Mouse (Mus musculus) neutrophil, adult 83 days (primary cell): ENCODE data around the gene Tulp2. TPM values are rescaled to one million over a fixed set of nuclear protein-coding genes. Genes with fewer than 3 reads are reported as not detected.

Experiments used
- total RNA-seq, 2 experiments: library from RNA; stranded (reverse); gene quantifications; one replicate each; pipeline ENCODE4 v1.2.4; 2023

Gene Tulp2
- not detected for total RNA-seq

GRCm38 (mm10) chr7:45481374-45481927, at the start of gene Tulp2:
Tulp2 (plus strand) TSS chr7:45481877.

GRCm38 (mm10) chr7:45434203-45435015, 47.3 kb upstream of the Tulp2 start, which contains the start of gene Gys1:
Gys1 (plus strand) TSS chr7:45434844.

GRCm38 (mm10) chr7:45437521-45438276, 44.0 kb upstream of the Tulp2 start, which contains the start of gene Ruvbl2:
Ruvbl2 (minus strand) TSS chr7:45438096.

GRCm38 (mm10) chr7:45459564-45460140, 22.0 kb upstream of the Tulp2 start, which contains the start of gene Ftl1:
Ftl1 (minus strand) TSS chr7:45459884.

GRCm38 (mm10) chr7:45466283-45467089, 15.2 kb upstream of the Tulp2 start, which contains the start of gene Bax:
Bax (minus strand) TSS chr7:45466898.

GRCm38 (mm10) chr7:45486761-45487415, 5.2 kb downstream of the Tulp2 start, which contains the start of gene Gm45808:
Gm45808 (minus strand) TSS chr7:45486811.

GRCm38 (mm10) chr7:45488293-45489204, 6.9 kb downstream of the Tulp2 start, which contains the start of gene Dhdh:
Dhdh (minus strand) TSS chr7:45488805.

GRCm38 (mm10) chr7:45509912-45510787, 28.5 kb downstream of the Tulp2 start, which contains the start of gene Nucb1:
Nucb1 (minus strand) TSS chr7:45510406.

GRCm38 (mm10) chr7:45525809-45526473, 44.3 kb downstream of the Tulp2 start, which contains the start of the genes Ppp1r15a and Plekha4:
Ppp1r15a (minus strand) TSS chr7:45526268.
Plekha4 (plus strand) TSS chr7:45526330.

GRCm38 (mm10) chr7:45554744-45555143, 73.1 kb downstream of the Tulp2 start, which contains the start of gene Hsd17b14:
Hsd17b14 (plus strand) TSS chr7:45554893.

GRCm38 (mm10) chr7:45570103-45570741, 88.5 kb downstream of the Tulp2 start, which contains the start of gene Bcat2:
Bcat2 (plus strand) TSS chr7:45570153.

Other genes starting within 250 kb of the Tulp2 start
- gene Cd37, start 242.8 kb upstream of the Tulp2 start, total RNA-seq = 100 to 1,000 TPM; 297 to 345 TPM
- under 1 TPM; 0.57 to 0.59 TPM for gene Slc6a16, start 240.8 kb upstream of the Tulp2 start, total RNA-seq
- gene Slc6a21, start 204.4 kb upstream of the Tulp2 start, total RNA-seq = under 1 TPM in 1 of 2 experiments, not detected in 1; 0.24 TPM
- 1 to 10 TPM; 2.3 to 4.8 TPM for gene Trpm4, start 148.1 kb upstream of the Tulp2 start, total RNA-seq
- gene Hrc, start 146.6 kb upstream of the Tulp2 start, total RNA-seq = under 1 TPM in 1 of 2 experiments, not detected in 1; 0.68 TPM
- gene Ppfia3, start 114.9 kb upstream of the Tulp2 start, total RNA-seq = under 1 TPM in 1 of 2 experiments, not detected in 1; 0.31 TPM
- under 1 TPM in 1 of 2 experiments, not detected in 1; 0.66 TPM for gene Lin7b, start 111.3 kb upstream of the Tulp2 start, total RNA-seq
- gene Snrnp70, start 86.1 kb upstream of the Tulp2 start, total RNA-seq = 100 to 1,000 TPM; 256 to 279 TPM
- gene Kcna7, start 76.2 kb upstream of the Tulp2 start, total RNA-seq = not detected
- gene Ntf5, start 68.2 kb upstream of the Tulp2 start, total RNA-seq = not detected
- gene Lhb, start 61.1 kb upstream of the Tulp2 start, total RNA-seq = not detected
- gene Gys1, start 47.0 kb upstream of the Tulp2 start, total RNA-seq = 10 to 100 TPM; 58.1 to 59.5 TPM
- 10 to 100 TPM; 39.6 to 42.2 TPM for gene Ruvbl2, start 43.8 kb upstream of the Tulp2 start, total RNA-seq
- 1,000 to 10,000 TPM; 1,390 to 1,483 TPM for gene Ftl1, start 22.0 kb upstream of the Tulp2 start, total RNA-seq
- gene Bax, start 15.0 kb upstream of the Tulp2 start, total RNA-seq = 10 to 100 TPM; 42.0 to 45.1 TPM
- gene Gm45808, start 4.9 kb downstream of the Tulp2 start, total RNA-seq = 1 to 10 TPM; 1.2 to 2.5 TPM
- gene Dhdh, start 6.9 kb downstream of the Tulp2 start, total RNA-seq = 1 to 10 TPM; 5.9 to 6.1 TPM
- gene Nucb1, start 28.5 kb downstream of the Tulp2 start, total RNA-seq = 100 to 1,000 TPM; 111 to 114 TPM
- 100 to 1,000 TPM; 253 to 370 TPM for gene Ppp1r15a, start 44.4 kb downstream of the Tulp2 start, total RNA-seq
- under 1 TPM in 1 of 2 experiments, not detected in 1; 0.15 TPM for gene Plekha4, start 44.5 kb downstream of the Tulp2 start, total RNA-seq
- gene Hsd17b14, start 73.0 kb downstream of the Tulp2 start, total RNA-seq = not detected
- gene Bcat2, start 88.3 kb downstream of the Tulp2 start, total RNA-seq = 10 to 100 TPM; 39.9 to 42.5 TPM
- gene Fgf21, start 133.6 kb downstream of the Tulp2 start, total RNA-seq = not detected
- under 1 TPM in 1 of 2 experiments, not detected in 1; 0.22 TPM for gene Fut1, start 135.4 kb downstream of the Tulp2 start, total RNA-seq
- gene Izumo1, start 139.9 kb downstream of the Tulp2 start, total RNA-seq = not detected
- 1 to 10 TPM; 1.9 to 2.0 TPM for gene Rasip1, start 145.6 kb downstream of the Tulp2 start, total RNA-seq
- gene Mamstr, start 158.1 kb downstream of the Tulp2 start, total RNA-seq = under 1 TPM; 0.13 to 0.73 TPM
- gene Fut2, start 184.5 kb downstream of the Tulp2 start, total RNA-seq = not detected
- not detected for gene Ntn5, start 202.1 kb downstream of the Tulp2 start, total RNA-seq
- under 1 TPM in 1 of 2 experiments, not detected in 1; 0.26 TPM for gene Sec1, start 212.5 kb downstream of the Tulp2 start, total RNA-seq
- not detected for gene Car11, start 218.0 kb downstream of the Tulp2 start, total RNA-seq
- 1 to 10 TPM; 5.3 TPM for gene Dbp, start 223.2 kb downstream of the Tulp2 start, total RNA-seq
- gene Rpl18, start 233.6 kb downstream of the Tulp2 start, total RNA-seq = 100 to 1,000 TPM; 782 to 910 TPM
- 10 to 100 TPM; 39.2 to 41.2 TPM for gene Sphk2, start 236.1 kb downstream of the Tulp2 start, total RNA-seq
- under 1 TPM; 0.55 to 0.64 TPM for gene Fam83e, start 239.3 kb downstream of the Tulp2 start, total RNA-seq
- gene Spaca4, start 243.9 kb downstream of the Tulp2 start, total RNA-seq = not detected